Mouse (Mus musculus) midbrain, postnatal 0 days (tissue): ENCODE results near the gene Mpg. TPM values are rescaled to one million over a fixed set of nuclear protein-coding genes. Genes with fewer than 3 reads are reported as not detected.

Experiments
- ATAC-seq: fragments of 200-750 bp; cut with Nextera tagmentation; 2 replicates; pipeline ENCODE4 v1.8.0; 2017; ENCODE audit warnings: moderate number of reproducible peaks, mild to moderate bottlenecking, moderate TSS enrichment, moderate library complexity; ENCODE audit not compliant: low FRiP score
- DNase-seq: peaks from one replicate; pipeline ENCODE4 v3.0.0-alpha.2; 2015; ENCODE audit warnings: low spot score
- H3K27ac ChIP-seq: fragments of 300-500 bp; sonication (generic); 2 replicates; pipeline ENCODE4 v1.5.1; 2014; ENCODE audit warnings: low read depth, mild to moderate bottlenecking, low read length, mixed read lengths
- H3K27me3 ChIP-seq: fragments of 300-500 bp; sonication (generic); 2 replicates; pipeline ENCODE4 v1.6.1; 2014; ENCODE audit warnings: low read length, control low read depth, mixed read lengths; ENCODE audit not compliant: insufficient read depth
- H3K36me3 ChIP-seq: fragments of 300-500 bp; sonication (generic); 2 replicates; pipeline ENCODE4 v1.6.1; 2014; ENCODE audit warnings: low read length, control low read depth, mixed read lengths; ENCODE audit not compliant: insufficient read depth
- H3K4me1 ChIP-seq: fragments of 300-500 bp; sonication (generic); 2 replicates; pipeline ENCODE4 v1.6.1; 2014; ENCODE audit warnings: mild to moderate bottlenecking, control low read depth, antibody characterized with exemption, low read length, mixed read lengths; ENCODE audit not compliant: insufficient read depth
- H3K4me2 ChIP-seq: fragments of 300-500 bp; sonication (generic); 2 replicates; pipeline ENCODE4 v1.6.1; 2014; ENCODE audit warnings: low read depth, mild to moderate bottlenecking, low read length, mixed read lengths; ENCODE audit not compliant: poor library complexity, severe bottlenecking
- H3K4me3 ChIP-seq: fragments of 300-500 bp; sonication (generic); 2 replicates; pipeline ENCODE4 v1.5.1; 2014; ENCODE audit warnings: low read depth, mild to moderate bottlenecking, low read length, moderate library complexity
- H3K9ac ChIP-seq: fragments of 300-500 bp; sonication (generic); replicated peaks from 2 replicates; pipeline ENCODE4 v1.6.1; 2014; ENCODE audit warnings: mild to moderate bottlenecking, low read length, moderate library complexity, mixed read lengths; ENCODE audit not compliant: poor library complexity, severe bottlenecking
- H3K9me3 ChIP-seq: fragments of 300-500 bp; sonication (generic); 2 replicates; pipeline ENCODE4 v1.6.1; 2016; ENCODE audit warnings: low read length, control low read depth
- CTCF ChIP-seq: IDR thresholded peaks from 2 replicates; pipeline ENCODE4 v1.5.1; 2016; ENCODE audit warnings: antibody characterized with exemption, mild to moderate bottlenecking
- WGBS: fragments of 180-500 bp; shearing (Covaris S2); extraction: QIAGEN DNeasy Blood & Tissue Kit; methylation state at CpG from one replicate; pipeline ENCODE4 v1.1.7; 2014; 5-methylcytosine and 5-hydroxymethylcytosine counted together
- polyA plus RNA-seq: library from polyadenylated mRNA; unstranded; fragments of >200 nt; fragmentation: Nextera tagmentation; extraction: Ambion mirVana; gene quantifications from 2 replicates; pipeline ENCODE4 v1.2.1, GENCODE M21; 2015
- total RNA-seq: library from RNA; depleted of rRNA; stranded (reverse); fragments of >200 nt; gene quantifications from 2 replicates; pipeline ENCODE4 v1.2.3, GENCODE M21; 2014

Mpg gene
- total and polyA plus RNA-seq, 2 experiments from 2014 or later, result 31.2 to 31.7 TPM

DNA sequence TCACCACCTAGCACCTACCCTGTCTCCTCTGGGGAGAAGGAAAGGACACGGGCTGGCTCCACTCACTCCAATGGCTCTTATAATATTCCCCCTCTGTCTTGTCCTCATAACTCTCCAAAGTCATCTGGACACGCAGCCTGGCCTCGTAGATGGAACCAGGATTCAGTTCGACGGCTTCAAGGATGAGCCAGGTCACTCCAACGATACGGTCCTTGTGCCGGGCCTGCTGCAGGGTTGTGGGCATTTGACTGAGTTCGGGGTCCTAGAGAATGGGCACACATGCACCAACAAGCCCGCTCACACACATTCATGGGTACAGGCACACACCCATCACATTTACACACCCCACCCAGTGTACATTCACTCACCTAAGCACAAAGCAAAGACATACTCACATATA, 33.1 kb upstream of the Mpg start:
- WGBS, result 93% methylated on average over 10 of the region's 10 CpGs

DNA sequence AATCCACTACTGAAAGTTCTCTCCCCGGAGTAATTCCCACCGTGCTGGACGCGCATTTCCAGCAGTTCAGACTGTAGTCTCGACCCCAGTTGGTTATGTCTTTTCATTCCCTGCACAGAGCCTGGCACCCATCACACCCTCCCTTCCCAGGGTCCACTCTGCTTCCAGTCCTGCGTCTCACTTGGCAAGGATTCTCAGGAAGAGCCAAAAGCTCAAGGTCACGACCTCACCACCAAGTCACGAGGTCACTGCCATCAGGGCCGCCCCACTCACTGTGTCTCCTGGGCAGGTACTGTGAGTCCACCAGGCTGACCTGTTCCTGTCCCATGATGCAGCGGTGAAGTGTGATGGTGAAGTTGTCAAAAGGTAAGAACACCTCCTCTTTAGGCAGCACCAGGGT, 32.2 kb upstream of the Mpg start:
- TF ChIP-seq CTCF, result no peak
- no peak overlapping the region for H3K4me2 ChIP-seq
- no peak overlapping the region for H3K27ac ChIP-seq
- 86% methylated on average over 10 of the region's 10 CpGs for WGBS
- H3K27me3 ChIP-seq, result no peaks in the 10 kb centered on the region
- no peaks in the 10 kb centered on the region for H3K4me1 ChIP-seq
- DNase-seq, result no peak
- ATAC-seq, result no peak
- H3K4me3 ChIP-seq, result no peak overlapping the region
- H3K9ac ChIP-seq, result no peak overlapping the region
- H3K36me3 ChIP-seq, result no peaks in the 10 kb centered on the region
- H3K9me3 ChIP-seq, result no peaks in the 10 kb centered on the region

More for the DNA sequence above, 33.1 kb upstream of the Mpg start:
- no peaks in the 10 kb centered on the region for H3K4me1 ChIP-seq
- no peaks in the 10 kb centered on the region for H3K36me3 ChIP-seq
- no peak overlapping the region for H3K4me3 ChIP-seq
- no peak overlapping the region for H3K4me2 ChIP-seq
- H3K9me3 ChIP-seq, result no peaks in the 10 kb centered on the region
- H3K9ac ChIP-seq, result no peak overlapping the region
- TF ChIP-seq CTCF, result no peak
- DNase-seq, result no peak
- no peak overlapping the region for H3K27ac ChIP-seq
- no peaks in the 10 kb centered on the region for H3K27me3 ChIP-seq
- ATAC-seq, result no peak

DNA sequence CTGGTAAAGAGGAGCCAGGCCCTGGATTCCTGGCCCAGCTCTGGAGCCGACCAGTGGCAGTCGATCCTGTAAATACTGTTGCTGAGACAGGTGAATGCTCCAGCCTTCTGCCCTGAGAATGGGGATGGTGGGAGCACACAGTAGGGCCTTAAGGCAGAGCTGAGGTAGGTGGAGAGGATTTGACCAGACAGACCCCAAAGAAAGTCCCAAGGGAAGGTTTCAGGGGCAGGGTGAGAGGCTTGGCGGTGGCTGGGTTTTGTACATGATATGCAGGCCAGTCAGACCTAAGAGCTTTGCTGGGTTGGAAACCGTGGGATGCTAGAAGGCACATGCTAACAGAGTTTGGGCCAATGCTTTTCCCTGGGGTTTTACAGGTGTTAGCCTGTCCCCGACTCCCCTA, 31.7 kb upstream of the Mpg start:
- ATAC-seq (no peak), DNase-seq (no peak)
- Histone ChIP-seq H3K27me3 (no peaks in the 10 kb centered on the region), H3K27ac (no peak overlapping the region), H3K9me3 (no peaks in the 10 kb centered on the region), H3K36me3 (no peaks in the 10 kb centered on the region), H3K4me1 (no peaks in the 10 kb centered on the region), H3K4me2 (no peak overlapping the region), H3K9ac (no peak overlapping the region), H3K4me3 (no peak overlapping the region)
- no peak for TF ChIP-seq CTCF
- 84% methylated on average over 5 of the region's 5 CpGs for WGBS

DNA sequence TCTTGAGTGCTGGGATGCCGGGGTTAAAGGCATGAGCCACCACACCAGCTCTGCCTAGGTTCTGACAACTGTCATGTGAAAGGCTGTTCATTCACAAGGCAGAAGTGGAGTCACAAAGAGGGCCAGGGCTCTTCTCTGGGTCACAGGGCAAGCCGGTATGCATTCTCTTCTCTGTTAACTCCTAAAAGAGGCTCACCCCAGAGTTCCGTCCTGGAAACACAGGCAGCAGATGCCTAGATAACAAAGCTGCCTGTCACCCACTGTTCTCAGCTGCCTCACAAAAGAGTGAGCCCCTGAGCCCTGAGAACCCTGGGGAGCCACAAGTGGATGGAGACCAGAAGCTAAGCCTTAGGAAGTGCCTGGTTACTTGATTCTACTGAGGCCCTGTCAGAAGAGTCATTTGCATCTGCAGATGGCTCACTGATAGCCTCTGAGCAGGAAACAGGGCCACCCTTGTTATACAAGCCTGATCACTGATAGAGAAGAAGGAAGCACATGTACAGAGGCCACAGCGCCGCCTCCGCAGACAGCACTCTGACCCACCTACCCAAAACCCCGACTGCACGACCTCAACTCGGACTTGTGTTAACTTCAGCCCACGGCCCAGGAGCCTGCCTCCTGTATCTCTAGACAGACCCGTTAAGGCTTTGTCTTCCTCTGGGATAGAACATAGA, 30.3 kb upstream of the Mpg start:
- H3K36me3 ChIP-seq, result no peaks in the 10 kb centered on the region
- no peak for DNase-seq
- H3K4me1 ChIP-seq, result no peaks in the 10 kb centered on the region
- ATAC-seq, result no peak
- H3K27me3 ChIP-seq, result no peaks in the 10 kb centered on the region
- no peak overlapping the region for H3K4me3 ChIP-seq
- no peaks in the 10 kb centered on the region for H3K9me3 ChIP-seq
- no peak overlapping the region for H3K4me2 ChIP-seq
- H3K27ac ChIP-seq, result no peak overlapping the region
- WGBS, result 30% methylated on average over 11 of the region's 11 CpGs
- no peak for TF ChIP-seq CTCF
- no peak overlapping the region for H3K9ac ChIP-seq

DNA sequence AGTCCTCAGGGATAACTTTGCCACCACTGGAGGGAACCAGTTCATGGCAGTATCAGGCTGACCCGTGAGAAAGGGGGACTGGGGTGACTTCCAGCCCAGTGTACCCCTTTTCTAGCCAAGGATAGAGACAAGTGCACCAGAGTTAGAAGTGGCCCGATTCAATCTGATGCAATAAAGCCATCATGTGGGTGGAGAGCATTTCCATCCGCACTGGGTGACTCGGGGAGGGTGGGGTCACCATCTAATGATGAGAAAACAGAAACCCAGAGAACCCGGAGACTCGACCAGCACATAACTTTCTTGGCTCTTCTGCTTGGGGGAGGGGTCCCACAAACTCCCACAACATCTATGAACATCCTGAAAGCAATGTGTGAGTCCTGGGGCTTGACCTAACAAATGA, 29.6 kb upstream of the Mpg start:
- no peak for ATAC-seq
- WGBS, result 81% methylated on average over 6 of the region's 6 CpGs

DNA sequence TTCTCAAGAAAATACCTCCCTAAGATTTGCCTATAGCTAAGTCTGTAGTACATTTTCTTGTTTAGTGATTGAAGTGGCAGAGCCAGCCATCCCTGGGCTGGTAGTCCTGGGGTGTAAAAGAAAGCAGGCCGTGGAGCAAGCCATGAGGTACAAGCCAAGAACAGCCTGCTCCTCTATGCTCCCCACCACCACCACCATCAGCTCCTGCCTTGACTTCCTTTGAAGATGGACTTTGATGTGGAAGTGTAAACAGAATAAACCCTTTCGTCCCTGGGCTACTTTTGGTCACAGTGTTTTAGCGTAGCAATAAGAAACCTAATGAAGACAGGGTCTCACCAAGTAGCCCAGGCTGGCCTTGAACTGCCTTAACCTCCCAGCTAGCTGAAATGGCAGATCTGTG, 28.5 kb upstream of the Mpg start:
- WGBS, result 50% methylated on average over 3 of the region's 3 CpGs
- H3K4me3 ChIP-seq, result no peak overlapping the region
- no peak overlapping the region for H3K4me2 ChIP-seq
- H3K4me1 ChIP-seq, result no peaks in the 10 kb centered on the region
- H3K27me3 ChIP-seq, result no peaks in the 10 kb centered on the region
- DNase-seq, result no peak
- no peak overlapping the region for H3K9ac ChIP-seq
- ATAC-seq, result no peak
- H3K9me3 ChIP-seq, result no peaks in the 10 kb centered on the region
- TF ChIP-seq CTCF, result no peak
- no peaks in the 10 kb centered on the region for H3K36me3 ChIP-seq
- H3K27ac ChIP-seq, result no peak overlapping the region

More for the DNA sequence above, 29.6 kb upstream of the Mpg start:
- no peak for DNase-seq
- H3K9ac ChIP-seq, result no peak overlapping the region
- H3K27me3 ChIP-seq, result no peaks in the 10 kb centered on the region
- H3K9me3 ChIP-seq, result no peaks in the 10 kb centered on the region
- H3K27ac ChIP-seq, result no peak overlapping the region
- no peak overlapping the region for H3K4me3 ChIP-seq
- H3K36me3 ChIP-seq, result no peaks in the 10 kb centered on the region
- no peak for TF ChIP-seq CTCF
- no peaks in the 10 kb centered on the region for H3K4me1 ChIP-seq
- H3K4me2 ChIP-seq, result no peak overlapping the region
